Mouse (Mus musculus) cerebellum, postnatal 14 days (tissue): Measurements from ENCODE around the gene Cacna1a.

Experiments used
- DNase-seq, 2 experiments: peaks; one replicate each; pipeline ENCODE4 v3.0.0; 2021; ENCODE audit warnings: mixed read lengths in 2 of 2

Gene Cacna1a

GRCm38 (mm10) chr8:84542481-84542880 lies 154.2 kb downstream of the Cacna1a start:
- DNase-seq, result no peak

- DNase-seq, result no peak
Measured at GRCm38 (mm10) chr8:84545522-84545921, 157.3 kb downstream of the Cacna1a start.

GRCm38 (mm10) chr8:84552457-84552856 lies 164.2 kb downstream of the Cacna1a start:
- DNase-seq, result no peak

- peak; percentile 96 to 98 for DNase-seq
Measured at GRCm38 (mm10) chr8:84553106-84553505, 164.9 kb downstream of the Cacna1a start.

- no peak for DNase-seq
Measured at GRCm38 (mm10) chr8:84553617-84554016, 165.4 kb downstream of the Cacna1a start.

GRCm38 (mm10) chr8:84554301-84555027 lies 166.2 kb downstream of the Cacna1a start:
- peak; percentile 100 for DNase-seq

GRCm38 (mm10) chr8:84555269-84555668 lies 167.0 kb downstream of the Cacna1a start:
- DNase-seq, result peak; percentile 47 to 54

- DNase-seq, result no peak
Measured at GRCm38 (mm10) chr8:84557936-84558335, 169.7 kb downstream of the Cacna1a start.

- peak; percentile 65 to 71 for DNase-seq
Measured at GRCm38 (mm10) chr8:84559121-84559604, 170.9 kb downstream of the Cacna1a start.

GRCm38 (mm10) chr8:84561698-84562097 lies 173.5 kb downstream of the Cacna1a start:
- DNase-seq, result no peak

- no peak for DNase-seq
Measured at GRCm38 (mm10) chr8:84564042-84564441, 175.8 kb downstream of the Cacna1a start.

GRCm38 (mm10) chr8:84565577-84566360 lies 177.5 kb downstream of the Cacna1a start:
- peak; percentile 60 to 62 for DNase-seq

GRCm38 (mm10) chr8:84566816-84567413 lies 178.7 kb downstream of the Cacna1a start:
- no peak for DNase-seq

- DNase-seq, result peak; percentile 53 to 79
Measured at GRCm38 (mm10) chr8:84567541-84567940, 179.3 kb downstream of the Cacna1a start.

- DNase-seq, result no peak
Measured at GRCm38 (mm10) chr8:84568737-84569136, 180.5 kb downstream of the Cacna1a start.

GRCm38 (mm10) chr8:84569921-84570673 lies 181.9 kb downstream of the Cacna1a start:
- peak; percentile 49 to 60 for DNase-seq

GRCm38 (mm10) chr8:84577432-84577831 lies 189.2 kb downstream of the Cacna1a start:
- peak in 1 of 2 experiments; percentile 50 for DNase-seq

- DNase-seq, result peak; percentile 78 to 81
Measured at GRCm38 (mm10) chr8:84579595-84579994, 191.4 kb downstream of the Cacna1a start.

- DNase-seq, result peak in 1 of 2 experiments; percentile 51
Measured at GRCm38 (mm10) chr8:84585311-84585710, 197.1 kb downstream of the Cacna1a start.

GRCm38 (mm10) chr8:84586221-84586620 lies 198.0 kb downstream of the Cacna1a start:
- DNase-seq, result peak; percentile 49 to 60

GRCm38 (mm10) chr8:84588498-84588897 lies 200.3 kb downstream of the Cacna1a start:
- peak in 1 of 2 experiments; percentile 53 for DNase-seq

- peak; percentile 85 to 88 for DNase-seq
Measured at GRCm38 (mm10) chr8:84592015-84592662, 203.9 kb downstream of the Cacna1a start.
